Mouse (Mus musculus) CH12.LX (cell line): Measurements from ENCODE around the gene Mogat1. TPM values are rescaled to one million over a fixed set of nuclear protein-coding genes. Genes with fewer than 3 reads are reported as not detected.

Source experiments
- DNase-seq: peaks from one replicate; pipeline ENCODE4 v3.0.0-alpha.2; 2013; ENCODE audit errors: extremely low read depth
- H3K27ac ChIP-seq: 2 replicates; pipeline ENCODE4 v1.5.1; 2012; ENCODE audit warnings: low read depth, mild to moderate bottlenecking, control low read depth, moderate library complexity; ENCODE audit not compliant: insufficient read depth
- H3K27me3 ChIP-seq: replicated peaks from 2 replicates; pipeline ENCODE3; 2012; ENCODE audit warnings: inconsistent platforms
- H3K36me3 ChIP-seq, 2 experiments: replicated peaks in 1 of 2; 2 replicates each; pipeline versions ENCODE3 to v1.6.1; 2012; ENCODE audit warnings: inconsistent platforms in 1 of 2, low read length in 1 of 2, mild to moderate bottlenecking in 1 of 2, mixed read lengths in 1 of 2, moderate library complexity in 1 of 2; ENCODE audit not compliant: control insufficient read depth in 1 of 2, insufficient read depth in 1 of 2
- H3K4me1 ChIP-seq, 2 experiments: 2 replicates each; pipeline ENCODE4 v1.6.1; 2012; ENCODE audit warnings: inconsistent platforms in 1 of 2, moderate library complexity in 1 of 2; ENCODE audit not compliant: insufficient read depth in 2 of 2, control insufficient read depth in 1 of 2
- H3K4me2 ChIP-seq: 2 replicates; pipeline ENCODE4 v1.6.1; 2012; ENCODE audit warnings: low read depth, mild to moderate bottlenecking, control low read depth; ENCODE audit not compliant: poor library complexity, insufficient read depth, severe bottlenecking
- H3K4me3 ChIP-seq, 3 experiments: fragments of 150-350 bp in 1 of 3; sonication (generic) in 1 of 3; replicated peaks in 1 of 3; 2 replicates each; pipeline versions ENCODE3 to v1.5.1; 2011 to 2012; ENCODE audit warnings: low read depth in 2 of 3, low read length in 2 of 3, mild to moderate bottlenecking in 2 of 3, moderate library complexity in 2 of 3, control low read depth in 1 of 3, improper control_type of control experiment in 1 of 3, inconsistent platforms in 1 of 3, mixed read lengths in 1 of 3; ENCODE audit not compliant: poor library complexity in 1 of 3
- H3K79me2 ChIP-seq: replicated peaks from 2 replicates; pipeline ENCODE4 v1.6.1; 2012; ENCODE audit warnings: mild to moderate bottlenecking, moderate library complexity; ENCODE audit not compliant: control insufficient read depth, poor library complexity, insufficient read depth, severe bottlenecking; ENCODE audit errors: extremely low read depth
- H3K9ac ChIP-seq: 2 replicates; pipeline ENCODE4 v1.6.1; 2012; ENCODE audit warnings: low read depth, mild to moderate bottlenecking, control low read depth, moderate library complexity; ENCODE audit not compliant: insufficient read depth
- H3K9me3 ChIP-seq: replicated peaks from 2 replicates; pipeline ENCODE3; 2012; ENCODE audit warnings: low read length, inconsistent platforms, mixed read lengths
- BHLHE40 ChIP-seq: IDR thresholded peaks from 2 replicates; pipeline ENCODE4 v1.6.1; 2011; ENCODE audit warnings: mild to moderate bottlenecking, low read depth, low read length, improper control_type of control experiment
- CHD1 ChIP-seq: IDR thresholded peaks from 2 replicates; pipeline ENCODE4 v1.6.1; 2012; ENCODE audit warnings: low read depth, low read length, improper control_type of control experiment, inconsistent platforms
- CHD2 ChIP-seq: IDR thresholded peaks from 2 replicates; pipeline ENCODE4 v1.6.1; 2011; ENCODE audit warnings: low read length, improper control_type of control experiment
- CTCF ChIP-seq, 2 experiments: IDR thresholded peaks in 1 of 2; conservative IDR thresholded peaks in 1 of 2; 2 replicates each; pipeline ENCODE4 v1.5.1; 2011 to 2012; ENCODE audit warnings: low read depth in 2 of 2, low read length in 2 of 2, improper control_type of control experiment in 1 of 2, inconsistent platforms in 1 of 2, mild to moderate bottlenecking in 1 of 2, moderate library complexity in 1 of 2
- E2F4 ChIP-seq: IDR thresholded peaks from 2 replicates; pipeline ENCODE4 v1.6.1; 2011; ENCODE audit warnings: low read depth, low read length, improper control_type of control experiment; ENCODE audit not compliant: insufficient replicate concordance
- ELF1 ChIP-seq: IDR thresholded peaks from 2 replicates; pipeline ENCODE4 v1.6.1; 2014; ENCODE audit warnings: low read depth, mild to moderate bottlenecking, inconsistent platforms, low read length, improper control_type of control experiment
- EP300 ChIP-seq: IDR thresholded peaks from 2 replicates; pipeline ENCODE4 v1.6.1; 2011; ENCODE audit warnings: low read length, improper control_type of control experiment
- ETS1 ChIP-seq: conservative IDR thresholded peaks from 2 replicates; pipeline ENCODE4 v1.6.1; 2012; ENCODE audit warnings: low read depth, mild to moderate bottlenecking, inconsistent platforms, low read length, improper control_type of control experiment, moderate library complexity
- GABPA ChIP-seq: IDR thresholded peaks from 2 replicates; pipeline ENCODE4 v1.6.1; 2012; ENCODE audit warnings: low read depth, low read length, improper control_type of control experiment, inconsistent platforms; ENCODE audit not compliant: insufficient replicate concordance
- HCFC1 ChIP-seq: IDR thresholded peaks from 2 replicates; pipeline ENCODE4 v1.6.1; 2012; ENCODE audit warnings: low read depth, mild to moderate bottlenecking, inconsistent platforms, low read length, improper control_type of control experiment
- IRF4 ChIP-seq: IDR thresholded peaks from 2 replicates; pipeline ENCODE4 v1.6.1; 2014; ENCODE audit warnings: low read depth, mild to moderate bottlenecking, inconsistent platforms, low read length, improper control_type of control experiment
- JUN ChIP-seq: IDR thresholded peaks from 2 replicates; pipeline ENCODE4 v1.6.1; 2011; ENCODE audit warnings: low read depth, mild to moderate bottlenecking, low read length, improper control_type of control experiment, moderate library complexity; ENCODE audit not compliant: insufficient read depth
- JUND ChIP-seq: conservative IDR thresholded peaks from 2 replicates; pipeline ENCODE4 v1.6.1; 2011; ENCODE audit warnings: low read depth, low read length, improper control_type of control experiment
- KAT2A ChIP-seq: IDR thresholded peaks from 2 replicates; pipeline ENCODE4 v1.6.1; 2012; ENCODE audit warnings: low read length, improper control_type of control experiment, inconsistent platforms; ENCODE audit not compliant: insufficient replicate concordance
- MAFK ChIP-seq: IDR thresholded peaks from 2 replicates; pipeline ENCODE4 v1.6.1; 2011; ENCODE audit warnings: low read length, improper control_type of control experiment; ENCODE audit not compliant: insufficient replicate concordance
- MAX ChIP-seq: IDR thresholded peaks from 2 replicates; pipeline ENCODE4 v1.6.1; 2011; ENCODE audit warnings: low read length, improper control_type of control experiment
- MAZ ChIP-seq: IDR thresholded peaks from 2 replicates; pipeline ENCODE4 v1.6.1; 2012; ENCODE audit warnings: low read depth, mild to moderate bottlenecking, inconsistent platforms, low read length, improper control_type of control experiment, moderate library complexity
- MEF2A ChIP-seq: IDR thresholded peaks from 2 replicates; pipeline ENCODE4 v1.6.1; 2014; ENCODE audit warnings: low read depth, mild to moderate bottlenecking, inconsistent platforms, low read length, improper control_type of control experiment, borderline replicate concordance
- MXI1 ChIP-seq: IDR thresholded peaks from 2 replicates; pipeline ENCODE4 v1.6.1; 2011; ENCODE audit warnings: mild to moderate bottlenecking, low read depth, low read length, improper control_type of control experiment
- MYC ChIP-seq: IDR thresholded peaks from 2 replicates; pipeline ENCODE4 v1.6.1; 2011; ENCODE audit warnings: low read depth, mild to moderate bottlenecking, improper control_type of control experiment, low read length
- NELFE ChIP-seq: IDR thresholded peaks from 2 replicates; pipeline ENCODE4 v1.6.1; 2011; ENCODE audit warnings: low read depth, low read length, improper control_type of control experiment
- NRF1 ChIP-seq: IDR thresholded peaks from 2 replicates; pipeline ENCODE4 v1.6.1; 2014; ENCODE audit warnings: low read depth, mild to moderate bottlenecking, inconsistent platforms, low read length, improper control_type of control experiment, moderate library complexity
- PAX5 ChIP-seq: IDR thresholded peaks from 2 replicates; pipeline ENCODE4 v1.6.1; 2012; ENCODE audit warnings: low read length, inconsistent platforms, mixed read lengths
- POLR2A ChIP-seq: IDR thresholded peaks from 2 replicates; pipeline ENCODE4 v1.6.1; 2011; ENCODE audit warnings: low read depth, mild to moderate bottlenecking, improper control_type of control experiment, low read length
- POLR2AphosphoS2 ChIP-seq: IDR thresholded peaks from 2 replicates; pipeline ENCODE4 v1.6.1; 2011; ENCODE audit warnings: low read depth, low read length, improper control_type of control experiment
- RAD21 ChIP-seq: IDR thresholded peaks from 2 replicates; pipeline ENCODE4 v1.6.1; 2011; ENCODE audit warnings: low read depth, mild to moderate bottlenecking, low read length, improper control_type of control experiment, moderate library complexity
- RCOR1 ChIP-seq: conservative IDR thresholded peaks from 2 replicates; pipeline ENCODE4 v1.6.1; 2012; ENCODE audit warnings: low read depth, mild to moderate bottlenecking, inconsistent platforms, low read length, improper control_type of control experiment
- SIN3A ChIP-seq: IDR thresholded peaks from 2 replicates; pipeline ENCODE4 v1.6.1; 2012; ENCODE audit warnings: low read length, improper control_type of control experiment, inconsistent platforms
- SMC3 ChIP-seq: IDR thresholded peaks from 2 replicates; pipeline ENCODE4 v1.6.1; 2011; ENCODE audit warnings: low read depth, low read length, improper control_type of control experiment
- TBP ChIP-seq: conservative IDR thresholded peaks from 2 replicates; pipeline ENCODE4 v1.6.1; 2011; ENCODE audit warnings: low read depth, low read length, improper control_type of control experiment
- TCF12 ChIP-seq: IDR thresholded peaks from 2 replicates; pipeline ENCODE4 v1.6.1; 2014; ENCODE audit warnings: low read depth, mild to moderate bottlenecking, inconsistent platforms, low read length, improper control_type of control experiment
- UBTF ChIP-seq: IDR thresholded peaks from 2 replicates; pipeline ENCODE4 v1.6.1; 2012; ENCODE audit warnings: low read depth, mild to moderate bottlenecking, inconsistent platforms, low read length, improper control_type of control experiment, moderate library complexity
- USF1 ChIP-seq: IDR thresholded peaks from 2 replicates; pipeline ENCODE4 v1.6.1; 2014; ENCODE audit warnings: low read depth, mild to moderate bottlenecking, inconsistent platforms, low read length, improper control_type of control experiment
- USF2 ChIP-seq: conservative IDR thresholded peaks from 2 replicates; pipeline ENCODE4 v1.6.1; 2011; ENCODE audit warnings: low read depth, low read length, improper control_type of control experiment
- ZC3H11A ChIP-seq: IDR thresholded peaks from 2 replicates; pipeline ENCODE4 v1.6.1; 2012; ENCODE audit warnings: low read depth, mild to moderate bottlenecking, inconsistent platforms, low read length, improper control_type of control experiment
- ZKSCAN1 ChIP-seq: IDR thresholded peaks from 2 replicates; pipeline ENCODE4 v1.6.1; 2012; ENCODE audit warnings: low read depth, inconsistent platforms, low read length, improper control_type of control experiment, borderline replicate concordance
- ZMIZ1 ChIP-seq: IDR thresholded peaks from 2 replicates; pipeline ENCODE4 v1.6.1; 2012; ENCODE audit warnings: low read depth, mild to moderate bottlenecking, inconsistent platforms, low read length, improper control_type of control experiment
- ZNF384 ChIP-seq: IDR thresholded peaks from 2 replicates; pipeline ENCODE4 v1.6.1; 2012; ENCODE audit warnings: low read depth, low read length, improper control_type of control experiment, inconsistent platforms
- dilution Hi-C: fragments of 300-500 bp; cut with MboI; formaldehyde crosslinking; loops from 2 replicates; pipeline ENCODE4 v1.14.3; 2020; ENCODE audit warnings: low sequenced_read_pairs; ENCODE audit not compliant: extremely low pct_unique_long_range_greater_than_20kb, extremely low pct_ligation_motif_present
- in situ Hi-C: fragments of 300-500 bp; cut with MboI; formaldehyde crosslinking; loops from 3 replicates; pipeline ENCODE4 v1.14.3; 2019; ENCODE audit warnings: low sequenced_read_pairs, low pct_ligation_motif_present, low pct_unique_long_range_greater_than_20kb, mixed read lengths
- polyA plus RNA-seq: library from polyadenylated mRNA; unstranded; fragments of >175 nt; gene quantifications from 2 replicates; pipeline ENCODE4 v1.2.1, GENCODE M21; 2012; ENCODE audit warnings: low read depth; ENCODE audit not compliant: insufficient read length
- total RNA-seq, 2 experiments: library from RNA; depleted of rRNA; stranded (reverse); fragments of 300-350 nt in 1 of 2; fragments of >200 nt in 1 of 2; gene quantifications; 2 replicates each; pipeline ENCODE4 v1.2.3; 2012 to 2014

Mogat1 gene
- total and polyA plus RNA-seq, 3 experiments, result not detected

- Histone ChIP-seq H3K9ac (peak within 1 kb of the TSS; percentile 98), H3K9me3 (no peaks in the 10 kb centered on the region), H3K27me3 (no peaks in the 10 kb centered on the region)
- TF ChIP-seq UBTF (no peak), KAT2A (peak; percentile 78; the same call in 1 of the 2 replicates), ZMIZ1 (no peak; the same call in 1 of the 2 replicates), RCOR1 (no peak), MXI1 (peak; percentile 97), MAFK (no peak), MYC (no peak), MAX (peak; percentile 100), ETS1 (peak; percentile 31; the same call in 1 of the 2 replicates), SIN3A (peak; percentile 81), EP300 (no peak; the same call in 1 of the 2 replicates), JUN (no peak), GABPA (no peak), ZNF384 (peak; percentile 87), SMC3 (no peak), ELF1 (peak; percentile 80), USF1 (no peak), POLR2AphosphoS2 (peak; percentile 85; the same call in 1 of the 2 replicates), HCFC1 (peak; percentile 93), ZC3H11A (no peak), TCF12 (peak; percentile 39), MEF2A (peak; percentile 12; the same call in 1 of the 2 replicates), NRF1 (peak; percentile 94), PAX5 (no peak), MAZ (no peak), CHD1 (no peak), TBP (peak; percentile 91), CTCF (conservative IDR thresholded peaks at IDR 0.05 in 1 of 2, IDR thresholded peaks at IDR 0.05 in 1 of 2; ENCODE audit: low read depth in 2 of 2, low read length in 2 of 2) (peak in 1 of 2 experiments; percentile 14; a peak in 1 of 4 replicates), BHLHE40 (peak; percentile 74), IRF4 (peak; percentile 16; the same call in 1 of the 2 replicates), USF2 (no peak), JUND (no peak), E2F4 (no peak), NELFE (peak; percentile 85), POLR2A (peak; percentile 72), CHD2 (no peak), ZKSCAN1 (no peak), RAD21 (no peak)
- TF ChIP-seq, all 38 proteins: peak for 18
- peak within 1 kb of the TSS; percentile 74 for H3K27ac ChIP-seq
- peak; percentile 96 for DNase-seq
- in situ Hi-C loops (no loop called here), dilution Hi-C loops (no loop called here)
- H3K4me3 ChIP-seq, result peak within 1 kb of the TSS; percentile 93 to 98 (median 97)
- peaks cover 11 to 50% of the 10 kb centered on the region in 2 experiments; a peak in 3 of 4 replicates for H3K4me1 ChIP-seq
- peaks cover 4 to 20% of the 10 kb centered on the region in 2 experiments for H3K36me3 ChIP-seq
- peak within 1 kb of the TSS; percentile 97 for H3K4me2 ChIP-seq
- peaks cover 44% of the 10 kb centered on the region for H3K79me2 ChIP-seq
These were observed 21.9 kb upstream of the Mogat1 start, which contains the start of gene Farsb for GRCm38 (mm10) chr1:78488752-78489492. Gene Farsb (minus strand): TSS chr1:78488897.
